Mouse (Mus musculus) embryonic facial prominence, embryonic 13.5 days (tissue): ENCODE measurements at regions not wholly inside any gene's neighbourhood (a gene's known extent, or its start where the extent isn't known, plus 50 kb on each side); places are given as distances from the start of the nearest gene placed in this dataset.

Experiments used
- ATAC-seq: fragments of 200-750 bp; cut with Nextera tagmentation; 2 replicates; pipeline ENCODE4 v1.8.0; 2017; ENCODE audit warnings: low read depth; ENCODE audit not compliant: insufficient number of reproducible peaks, insufficient read depth, low FRiP score, low TSS enrichment
- H3K27ac ChIP-seq: fragments of 300-500 bp; sonication (generic); 2 replicates; pipeline ENCODE4 v1.5.1; 2015; ENCODE audit warnings: moderate library complexity, mild to moderate bottlenecking, inconsistent platforms
- H3K27me3 ChIP-seq: fragments of 300-500 bp; sonication (generic); 2 replicates; pipeline ENCODE4 v1.6.1; 2015; ENCODE audit warnings: mild to moderate bottlenecking, inconsistent platforms
- H3K36me3 ChIP-seq: fragments of 300-500 bp; sonication (generic); 2 replicates; pipeline ENCODE4 v1.6.1; 2015; ENCODE audit warnings: mild to moderate bottlenecking, inconsistent platforms
- H3K4me1 ChIP-seq: fragments of 300-500 bp; sonication (generic); 2 replicates; pipeline ENCODE4 v1.6.1; 2015; ENCODE audit warnings: inconsistent platforms
- H3K4me2 ChIP-seq: fragments of 300-500 bp; sonication (generic); 2 replicates; pipeline ENCODE4 v1.6.1; 2015; ENCODE audit warnings: moderate library complexity, mild to moderate bottlenecking, inconsistent platforms
- H3K4me3 ChIP-seq: fragments of 300-500 bp; sonication (generic); 2 replicates; pipeline ENCODE4 v1.5.1; 2015; ENCODE audit warnings: mild to moderate bottlenecking, inconsistent platforms
- H3K9ac ChIP-seq: fragments of 300-500 bp; sonication (generic); 2 replicates; pipeline ENCODE4 v1.6.1; 2015; ENCODE audit warnings: mild to moderate bottlenecking, inconsistent platforms
- H3K9me3 ChIP-seq: fragments of 300-500 bp; sonication (generic); 2 replicates; pipeline ENCODE4 v1.6.1; 2016; ENCODE audit warnings: inconsistent platforms
- WGBS: fragments of 180-500 bp; shearing (Covaris S2); methylation state at CpG from one replicate; pipeline ENCODE4 v1.1.7; 2015; ENCODE audit warnings: mixed read lengths; 5-methylcytosine and 5-hydroxymethylcytosine counted together

- Histone ChIP-seq H3K27ac (no peak overlapping the region), H3K4me3 (no peak overlapping the region), H3K36me3 (no peaks in the 10 kb centered on the region), H3K9me3 (no peaks in the 10 kb centered on the region), H3K4me1 (no peaks in the 10 kb centered on the region), H3K27me3 (no peaks in the 10 kb centered on the region), H3K9ac (no peak overlapping the region), H3K4me2 (no peak overlapping the region)
- no peak for ATAC-seq
- WGBS = 65% methylated on average over 1 of the region's 1 CpGs
Measured at GRCm38 (mm10) chr14:123219590-123219989, 235.8 kb upstream of the Tmtc4 start.

- Histone ChIP-seq H3K36me3 (no peaks in the 10 kb centered on the region), H3K4me1 (no peaks in the 10 kb centered on the region), H3K9me3 (no peaks in the 10 kb centered on the region), H3K27me3 (no peaks in the 10 kb centered on the region), H3K27ac (no peak overlapping the region), H3K4me2 (no peak overlapping the region), H3K4me3 (no peak overlapping the region), H3K9ac (no peak overlapping the region)
- ATAC-seq = no peak
- 73% methylated on average over 3 of the region's 3 CpGs for WGBS
Measured at GRCm38 (mm10) chr14:123210241-123210640, 226.4 kb upstream of the Tmtc4 start.

- Histone ChIP-seq H3K4me2 (no peak overlapping the region), H3K4me3 (no peak overlapping the region), H3K27me3 (no peaks in the 10 kb centered on the region), H3K27ac (no peak overlapping the region), H3K9me3 (no peaks in the 10 kb centered on the region), H3K9ac (no peak overlapping the region), H3K4me1 (peaks cover 14% of the 10 kb centered on the region), H3K36me3 (no peaks in the 10 kb centered on the region)
- ATAC-seq = no peak
- WGBS = 73% methylated on average over 2 of the region's 2 CpGs
Measured at GRCm38 (mm10) chr14:123202848-123203247, 219.0 kb upstream of the Tmtc4 start.

- no peak for ATAC-seq
- H3K27ac ChIP-seq = no peak overlapping the region
- H3K36me3 ChIP-seq = no peaks in the 10 kb centered on the region
- 58% methylated on average over 4 of the region's 4 CpGs for WGBS
- H3K4me3 ChIP-seq = no peak overlapping the region
- H3K9me3 ChIP-seq = no peaks in the 10 kb centered on the region
- no peak overlapping the region for H3K9ac ChIP-seq
- H3K4me1 ChIP-seq = peaks cover 14% of the 10 kb centered on the region
- no peak overlapping the region for H3K4me2 ChIP-seq
- no peaks in the 10 kb centered on the region for H3K27me3 ChIP-seq
Measured at GRCm38 (mm10) chr14:123202313-123202712, 218.5 kb upstream of the Tmtc4 start.

- no peak overlapping the region for H3K27ac ChIP-seq
- no peak overlapping the region for H3K9ac ChIP-seq
- ATAC-seq = no peak
- 46% methylated on average over 14 of the region's 14 CpGs for WGBS
- H3K36me3 ChIP-seq = no peaks in the 10 kb centered on the region
- no peak overlapping the region for H3K4me3 ChIP-seq
- H3K27me3 ChIP-seq = no peaks in the 10 kb centered on the region
- 0 out of 2 replicates have a peak overlapping the region, but pooled peaks have one; percentile 14 for H3K4me2 ChIP-seq
- peaks cover 14% of the 10 kb centered on the region for H3K4me1 ChIP-seq
- H3K9me3 ChIP-seq = no peaks in the 10 kb centered on the region
Measured at GRCm38 (mm10) chr14:123201426-123202274, 217.8 kb upstream of the Tmtc4 start.

- WGBS = 49% methylated on average over 3 of the region's 3 CpGs
- no peaks in the 10 kb centered on the region for H3K27me3 ChIP-seq
- H3K4me2 ChIP-seq = no peak overlapping the region
- no peak overlapping the region for H3K4me3 ChIP-seq
- no peak overlapping the region for H3K27ac ChIP-seq
- no peaks in the 10 kb centered on the region for H3K36me3 ChIP-seq
- H3K9me3 ChIP-seq = no peaks in the 10 kb centered on the region
- H3K9ac ChIP-seq = no peak overlapping the region
- ATAC-seq = no peak
- peaks cover 14% of the 10 kb centered on the region for H3K4me1 ChIP-seq
Measured at GRCm38 (mm10) chr14:123199111-123199510, 215.3 kb upstream of the Tmtc4 start.

- H3K4me2 ChIP-seq = no peak overlapping the region
- no peaks in the 10 kb centered on the region for H3K9me3 ChIP-seq
- WGBS = 89% methylated on average over 2 of the region's 2 CpGs
- no peak for ATAC-seq
- H3K27ac ChIP-seq = no peak overlapping the region
- no peaks in the 10 kb centered on the region for H3K36me3 ChIP-seq
- no peak overlapping the region for H3K4me3 ChIP-seq
- no peaks in the 10 kb centered on the region for H3K4me1 ChIP-seq
- no peak overlapping the region for H3K9ac ChIP-seq
- H3K27me3 ChIP-seq = no peaks in the 10 kb centered on the region
Measured at GRCm38 (mm10) chr14:123192574-123192973, 208.7 kb upstream of the Tmtc4 start.

GRCm38 (mm10) chr14:123190729-123191128 lies 206.9 kb upstream of the Tmtc4 start:
- no peaks in the 10 kb centered on the region for H3K36me3 ChIP-seq
- H3K4me3 ChIP-seq = no peak overlapping the region
- no peak overlapping the region for H3K9ac ChIP-seq
- H3K4me2 ChIP-seq = no peak overlapping the region
- no peak for ATAC-seq
- no peaks in the 10 kb centered on the region for H3K9me3 ChIP-seq
- H3K27ac ChIP-seq = no peak overlapping the region
- H3K4me1 ChIP-seq = no peaks in the 10 kb centered on the region
- H3K27me3 ChIP-seq = no peaks in the 10 kb centered on the region

GRCm38 (mm10) chr14:123187270-123188058 lies 203.6 kb upstream of the Tmtc4 start:
- Histone ChIP-seq H3K36me3 (no peaks in the 10 kb centered on the region), H3K9ac (no peak overlapping the region), H3K9me3 (no peaks in the 10 kb centered on the region), H3K4me1 (no peaks in the 10 kb centered on the region), H3K27ac (no peak overlapping the region), H3K4me3 (no peak overlapping the region), H3K27me3 (no peaks in the 10 kb centered on the region), H3K4me2 (no peak overlapping the region)
- WGBS = 65% methylated on average over 11 of the region's 11 CpGs
- no peak for ATAC-seq

GRCm38 (mm10) chr14:123173183-123173582 lies 189.3 kb upstream of the Tmtc4 start:
- Histone ChIP-seq H3K9ac (no peak overlapping the region), H3K36me3 (no peaks in the 10 kb centered on the region), H3K27me3 (no peaks in the 10 kb centered on the region), H3K4me2 (no peak overlapping the region), H3K4me3 (no peak overlapping the region), H3K27ac (no peak overlapping the region), H3K9me3 (no peaks in the 10 kb centered on the region), H3K4me1 (no peaks in the 10 kb centered on the region)
- 50% methylated on average over 2 of the region's 2 CpGs for WGBS
- ATAC-seq = no peak

GRCm38 (mm10) chr14:123171865-123172264 lies 188.0 kb upstream of the Tmtc4 start:
- Histone ChIP-seq H3K27ac (no peak overlapping the region), H3K4me2 (no peak overlapping the region), H3K9me3 (no peaks in the 10 kb centered on the region), H3K4me3 (no peak overlapping the region), H3K9ac (no peak overlapping the region), H3K27me3 (no peaks in the 10 kb centered on the region), H3K36me3 (no peaks in the 10 kb centered on the region), H3K4me1 (no peaks in the 10 kb centered on the region)
- ATAC-seq = no peak
- WGBS = 36% methylated on average over 1 of the region's 1 CpGs

- 70% methylated on average over 4 of the region's 4 CpGs for WGBS
- no peak for ATAC-seq
- Histone ChIP-seq H3K9ac (no peak overlapping the region), H3K27ac (no peak overlapping the region), H3K4me3 (no peak overlapping the region), H3K4me1 (no peaks in the 10 kb centered on the region), H3K4me2 (no peak overlapping the region), H3K9me3 (no peaks in the 10 kb centered on the region), H3K27me3 (no peaks in the 10 kb centered on the region), H3K36me3 (no peaks in the 10 kb centered on the region)
Measured at GRCm38 (mm10) chr14:123163842-123164241, 180.0 kb upstream of the Tmtc4 start.
